Mouse (Mus musculus) kidney, adult 11 months (tissue): ENCODE data around the gene Cct3.
A peak's percentile ranks its signal among the peaks of the same experiment; 100 is the strongest.
"Not testable (repeated sequence)": the region's sequence is repeated elsewhere in the genome, so short reads cannot be mapped to it uniquely, and the experiment has no call there.

Experiments used
- DNase-seq: peaks from one replicate; pipeline ENCODE4 v3.0.0; 2022

Cct3 gene

GRCm38 (mm10) chr3:88361612-88362313, 64.8 kb downstream of the Cct3 start:
- no peak for DNase-seq

- DNase-seq, result no peak
These were observed 66.8 kb downstream of the Cct3 start for GRCm38 (mm10) chr3:88363700-88364099.

- DNase-seq, result peak; percentile 67
These were observed 67.4 kb downstream of the Cct3 start, which contains the start of gene Paqr6 for GRCm38 (mm10) chr3:88364337-88364736. Paqr6 (plus strand) TSS chr3:88364584.

- no peak for DNase-seq
These were observed 68.9 kb downstream of the Cct3 start for GRCm38 (mm10) chr3:88365705-88366361.

- not testable (repeated sequence) for DNase-seq
These were observed 70.0 kb downstream of the Cct3 start for GRCm38 (mm10) chr3:88366830-88367428.

- not testable (repeated sequence) for DNase-seq
These were observed 70.6 kb downstream of the Cct3 start for GRCm38 (mm10) chr3:88367517-88367916.

GRCm38 (mm10) chr3:88368511-88368910, 71.6 kb downstream of the Cct3 start:
- DNase-seq, result not testable (repeated sequence)
